Mouse (Mus musculus) midbrain, embryonic 10.5 days (tissue): ENCODE measurements around the gene Nxnl2. TPM values are rescaled to one million over a fixed set of nuclear protein-coding genes. Genes with fewer than 3 reads are reported as not detected.
"Not testable (repeated sequence)": the region's sequence is repeated elsewhere in the genome, so short reads cannot be mapped to it uniquely, and the experiment has no call there.

Experiments
- DNase-seq: peaks from one replicate; pipeline ENCODE4 v3.0.0-alpha.2; 2017; ENCODE audit warnings: low spot score
- H3K27ac ChIP-seq: fragments of 300-500 bp; sonication (generic); replicated peaks from 2 replicates; pipeline ENCODE4 v1.5.1; 2016; ENCODE audit warnings: mild to moderate bottlenecking
- H3K27me3 ChIP-seq: fragments of 300-500 bp; sonication (generic); 2 replicates; pipeline ENCODE4 v1.6.1; 2016; ENCODE audit warnings: low read depth, mild to moderate bottlenecking; ENCODE audit not compliant: poor library complexity, severe bottlenecking
- H3K36me3 ChIP-seq: fragments of 300-500 bp; sonication (generic); 2 replicates; pipeline ENCODE4 v1.6.1; 2016; ENCODE audit warnings: mild to moderate bottlenecking, moderate library complexity
- H3K4me1 ChIP-seq: fragments of 300-500 bp; sonication (generic); 2 replicates; pipeline ENCODE4 v1.6.1; 2016
- H3K4me3 ChIP-seq: fragments of 300-500 bp; sonication (generic); 2 replicates; pipeline ENCODE4 v1.5.1; 2016; ENCODE audit warnings: mild to moderate bottlenecking, moderate library complexity
- H3K9me3 ChIP-seq: fragments of 300-500 bp; sonication (generic); replicated peaks from 2 replicates; pipeline ENCODE4 v1.6.1; 2016; ENCODE audit warnings: mild to moderate bottlenecking
- WGBS: fragments of 180-500 bp; shearing (Covaris S2); methylation state at CpG from one replicate; pipeline ENCODE4 v1.1.7; 2016; 5-methylcytosine and 5-hydroxymethylcytosine counted together
- polyA plus RNA-seq: library from polyadenylated mRNA; unstranded; fragments of >200 nt; fragmentation: Nextera tagmentation; extraction: Ambion mirVana; gene quantifications from 2 replicates; pipeline ENCODE4 v1.2.1, GENCODE M21; 2016

The Nxnl2 gene
- polyA plus RNA-seq, 1 experiment from 2014 or later, result 0.70 TPM

- Histone ChIP-seq H3K36me3 (no peaks in the 10 kb centered on the region), H3K9me3 (no peaks in the 10 kb centered on the region), H3K27me3 (no peaks in the 10 kb centered on the region), H3K4me1 (no peaks in the 10 kb centered on the region), H3K4me3 (no peak overlapping the region), H3K27ac (no peak overlapping the region)
- no peak for DNase-seq
- 53% methylated on average over 3 of the region's 3 CpGs for WGBS
These were observed 19.5 kb downstream of the Nxnl2 start for GRCm38 (mm10) chr13:51190336-51190735.

- Histone ChIP-seq H3K27ac (no peak overlapping the region), H3K4me1 (no peaks in the 10 kb centered on the region), H3K4me3 (no peak overlapping the region), H3K36me3 (no peaks in the 10 kb centered on the region), H3K27me3 (no peaks in the 10 kb centered on the region), H3K9me3 (no peaks in the 10 kb centered on the region)
- 92% methylated on average over 6 of the region's 6 CpGs for WGBS
- DNase-seq, result no peak
These were observed 20.8 kb downstream of the Nxnl2 start for GRCm38 (mm10) chr13:51191416-51192140.

GRCm38 (mm10) chr13:51193893-51194292 is 23.1 kb downstream of the Nxnl2 start:
- H3K4me3 ChIP-seq, result no peak overlapping the region
- no peak for DNase-seq
- WGBS, result 89% methylated on average over 15 of the region's 15 CpGs
- no peaks in the 10 kb centered on the region for H3K36me3 ChIP-seq
- no peaks in the 10 kb centered on the region for H3K4me1 ChIP-seq
- no peaks in the 10 kb centered on the region for H3K9me3 ChIP-seq
- no peak overlapping the region for H3K27ac ChIP-seq
- no peaks in the 10 kb centered on the region for H3K27me3 ChIP-seq

GRCm38 (mm10) chr13:51197699-51198098 is 26.9 kb downstream of the Nxnl2 start:
- Histone ChIP-seq H3K4me3 (no peak overlapping the region), H3K36me3 (no peaks in the 10 kb centered on the region), H3K27me3 (peaks cover 10% of the 10 kb centered on the region; the same call in 1 of the 2 replicates), H3K27ac (no peak overlapping the region), H3K9me3 (peaks cover 6% of the 10 kb centered on the region), H3K4me1 (no peaks in the 10 kb centered on the region)
- DNase-seq, result no peak
- WGBS, result 86% methylated on average over 3 of the region's 3 CpGs

GRCm38 (mm10) chr13:51198186-51198585 is 27.4 kb downstream of the Nxnl2 start:
- peaks cover 10% of the 10 kb centered on the region; the same call in 1 of the 2 replicates for H3K27me3 ChIP-seq
- H3K9me3 ChIP-seq, result peaks cover 6% of the 10 kb centered on the region
- no peaks in the 10 kb centered on the region for H3K36me3 ChIP-seq
- H3K27ac ChIP-seq, result no peak overlapping the region
- no peak for DNase-seq
- 85% methylated on average over 5 of the region's 5 CpGs for WGBS
- no peaks in the 10 kb centered on the region for H3K4me1 ChIP-seq
- H3K4me3 ChIP-seq, result no peak overlapping the region

- not testable (repeated sequence) for H3K36me3 ChIP-seq, H3K4me1 ChIP-seq, H3K9me3 ChIP-seq, DNase-seq
- H3K27ac ChIP-seq, result peak overlapping the region; percentile 42; the same call in 1 of the 2 replicates
- peaks cover 15% of the 10 kb centered on the region for H3K27me3 ChIP-seq
- peak overlapping the region; percentile 46 for H3K4me3 ChIP-seq
- WGBS, result 45% methylated on average over 36 of the region's 36 CpGs
These were observed 31.4 kb downstream of the Nxnl2 start for GRCm38 (mm10) chr13:51201985-51202843.

GRCm38 (mm10) chr13:51202844-51203173 is 32.0 kb downstream of the Nxnl2 start:
- Histone ChIP-seq H3K27ac (peak overlapping the region; percentile 42; the same call in 1 of the 2 replicates), H3K27me3 (peaks cover 15% of the 10 kb centered on the region), H3K4me3 (peak overlapping the region; percentile 46)
- not testable (repeated sequence) for H3K4me1 ChIP-seq, H3K9me3 ChIP-seq, H3K36me3 ChIP-seq
- peak; percentile 23 for DNase-seq
- WGBS, result 10% methylated on average over 28 of the region's 28 CpGs

GRCm38 (mm10) chr13:51203467-51203866 is 32.6 kb downstream of the Nxnl2 start:
- no peak for DNase-seq
- peaks cover 6% of the 10 kb centered on the region for H3K9me3 ChIP-seq
- H3K4me3 ChIP-seq, result no peak overlapping the region
- H3K4me1 ChIP-seq, result peaks cover 2% of the 10 kb centered on the region; the same call in 1 of the 2 replicates
- 95% methylated on average over 8 of the region's 8 CpGs for WGBS
- no peaks in the 10 kb centered on the region for H3K36me3 ChIP-seq
- no peak overlapping the region for H3K27ac ChIP-seq
- H3K27me3 ChIP-seq, result peaks cover 15% of the 10 kb centered on the region

GRCm38 (mm10) chr13:51204081-51204480 is 33.3 kb downstream of the Nxnl2 start:
- not testable (repeated sequence) for H3K36me3 ChIP-seq, H3K4me3 ChIP-seq, H3K9me3 ChIP-seq, H3K27ac ChIP-seq, H3K4me1 ChIP-seq, DNase-seq
- 91% methylated on average over 11 of the region's 11 CpGs for WGBS
- H3K27me3 ChIP-seq, result peaks cover 15% of the 10 kb centered on the region

GRCm38 (mm10) chr13:51207965-51208364 is 37.1 kb downstream of the Nxnl2 start:
- Histone ChIP-seq H3K36me3 (no peaks in the 10 kb centered on the region), H3K27me3 (peaks cover 4% of the 10 kb centered on the region; the same call in 1 of the 2 replicates), H3K4me1 (peaks cover 6% of the 10 kb centered on the region; the same call in 1 of the 2 replicates), H3K27ac (no peak overlapping the region), H3K9me3 (no peaks in the 10 kb centered on the region), H3K4me3 (no peak overlapping the region)
- DNase-seq, result no peak
- WGBS, result 81% methylated on average over 12 of the region's 12 CpGs

GRCm38 (mm10) chr13:51208378-51209100 is 37.7 kb downstream of the Nxnl2 start:
- WGBS, result 75% methylated on average over 18 of the region's 18 CpGs
- Histone ChIP-seq H3K36me3 (no peaks in the 10 kb centered on the region), H3K4me3 (no peak overlapping the region), H3K4me1 (peaks cover 6% of the 10 kb centered on the region; the same call in 1 of the 2 replicates), H3K27ac (peak overlapping the region; percentile 15), H3K27me3 (peaks cover 1% of the 10 kb centered on the region; the same call in 1 of the 2 replicates), H3K9me3 (no peaks in the 10 kb centered on the region)
- peak; percentile 22 for DNase-seq

GRCm38 (mm10) chr13:51210639-51211038 is 39.8 kb downstream of the Nxnl2 start:
- Histone ChIP-seq H3K4me1 (peaks cover 6% of the 10 kb centered on the region; the same call in 1 of the 2 replicates), H3K9me3 (no peaks in the 10 kb centered on the region), H3K27me3 (no peaks in the 10 kb centered on the region), H3K4me3 (no peak overlapping the region), H3K36me3 (no peaks in the 10 kb centered on the region), H3K27ac (no peak overlapping the region)
- 75% methylated on average over 5 of the region's 5 CpGs for WGBS
- no peak for DNase-seq
